Mouse (Mus musculus) T-cell, adult 2 months (primary cell): ENCODE results near the gene Ets2.
A peak's percentile ranks its signal among the peaks of the same experiment; 100 is the strongest.

Experiments used
- DNase-seq: peaks from one replicate; pipeline ENCODE4 v3.0.0; 2022; ENCODE audit warnings: low spot score

Gene Ets2

GRCm38 (mm10) chr16:95699721-95700120 lies 2.2 kb upstream of the Ets2 start:
- DNase-seq, result no peak

- DNase-seq, result no peak
These were observed 1.7 kb upstream of the Ets2 start for GRCm38 (mm10) chr16:95700224-95700623.

- DNase-seq, result peak; percentile 28
These were observed 979 bp downstream of the Ets2 start for GRCm38 (mm10) chr16:95702562-95703545.

GRCm38 (mm10) chr16:95703958-95704357 lies 2.1 kb downstream of the Ets2 start:
- DNase-seq, result no peak

GRCm38 (mm10) chr16:95704662-95705330 lies 2.9 kb downstream of the Ets2 start:
- DNase-seq, result peak; percentile 15

GRCm38 (mm10) chr16:95705771-95706170 lies 3.9 kb downstream of the Ets2 start:
- no peak for DNase-seq

GRCm38 (mm10) chr16:95708211-95709004 lies 6.5 kb downstream of the Ets2 start:
- no peak for DNase-seq

- no peak for DNase-seq
These were observed 7.3 kb downstream of the Ets2 start for GRCm38 (mm10) chr16:95709175-95709574.

- DNase-seq, result no peak
These were observed 8.3 kb downstream of the Ets2 start for GRCm38 (mm10) chr16:95710129-95710528.

- no peak for DNase-seq
These were observed 10.2 kb downstream of the Ets2 start for GRCm38 (mm10) chr16:95712121-95712520.

- peak; percentile 42 for DNase-seq
These were observed 11.2 kb downstream of the Ets2 start for GRCm38 (mm10) chr16:95713077-95713476.

- DNase-seq, result no peak
These were observed 13.2 kb downstream of the Ets2 start for GRCm38 (mm10) chr16:95715026-95715425.

- DNase-seq, result no peak
These were observed 14.3 kb downstream of the Ets2 start for GRCm38 (mm10) chr16:95716061-95716706.

GRCm38 (mm10) chr16:95717631-95718030 lies 15.8 kb downstream of the Ets2 start:
- DNase-seq, result no peak

- DNase-seq, result no peak
These were observed 16.2 kb downstream of the Ets2 start for GRCm38 (mm10) chr16:95718119-95718518.

- no peak for DNase-seq
These were observed 18.7 kb downstream of the Ets2 start for GRCm38 (mm10) chr16:95720532-95720931.

- no peak for DNase-seq
These were observed 22.4 kb downstream of the Ets2 start for GRCm38 (mm10) chr16:95724251-95724650.

GRCm38 (mm10) chr16:95724776-95725175 lies 22.9 kb downstream of the Ets2 start:
- no peak for DNase-seq

- DNase-seq, result no peak
These were observed 24.9 kb downstream of the Ets2 start for GRCm38 (mm10) chr16:95726802-95727201.

- peak; percentile 88 for DNase-seq
These were observed 26.9 kb downstream of the Ets2 start for GRCm38 (mm10) chr16:95728453-95729435.

GRCm38 (mm10) chr16:95729775-95730174 lies 27.9 kb downstream of the Ets2 start:
- no peak for DNase-seq
